Mouse (Mus musculus) kidney, embryonic 15.5 days (tissue): ENCODE data around the gene D330020A13Rik. TPM values are rescaled to one million over a fixed set of nuclear protein-coding genes. Genes with fewer than 3 reads are reported as not detected.

ENCODE experiments used
- ATAC-seq: fragments of 200-750 bp; cut with Nextera tagmentation; replicated peaks from 2 replicates; pipeline ENCODE4 v1.8.0; 2017; ENCODE audit warnings: moderate TSS enrichment; ENCODE audit not compliant: low FRiP score
- H3K27ac ChIP-seq: fragments of 300-500 bp; sonication (generic); 2 replicates; pipeline ENCODE4 v1.5.1; 2015; ENCODE audit warnings: mild to moderate bottlenecking, inconsistent platforms
- H3K27me3 ChIP-seq: fragments of 300-500 bp; sonication (generic); 2 replicates; pipeline ENCODE4 v1.6.1; 2015; ENCODE audit warnings: inconsistent platforms
- H3K36me3 ChIP-seq: fragments of 300-500 bp; sonication (generic); 2 replicates; pipeline ENCODE4 v1.6.1; 2015; ENCODE audit warnings: inconsistent platforms
- H3K4me1 ChIP-seq: fragments of 300-500 bp; sonication (generic); 2 replicates; pipeline ENCODE4 v1.6.1; 2015; ENCODE audit warnings: inconsistent platforms
- H3K4me2 ChIP-seq: fragments of 300-500 bp; sonication (generic); 2 replicates; pipeline ENCODE4 v1.6.1; 2015; ENCODE audit warnings: moderate library complexity, mild to moderate bottlenecking, inconsistent platforms
- H3K4me3 ChIP-seq: fragments of 300-500 bp; sonication (generic); replicated peaks from 2 replicates; pipeline ENCODE4 v1.5.1; 2015; ENCODE audit warnings: mild to moderate bottlenecking, inconsistent platforms
- H3K9ac ChIP-seq: fragments of 300-500 bp; sonication (generic); 2 replicates; pipeline ENCODE4 v1.6.1; 2015; ENCODE audit warnings: mild to moderate bottlenecking, inconsistent platforms
- H3K9me3 ChIP-seq: fragments of 300-500 bp; sonication (generic); replicated peaks from 2 replicates; pipeline ENCODE4 v1.6.1; 2016; ENCODE audit warnings: inconsistent platforms
- WGBS: fragments of 180-500 bp; shearing (Covaris S2); methylation state at CpG from one replicate; pipeline ENCODE4 v1.1.7; 2015; ENCODE audit warnings: mixed read lengths; 5-methylcytosine and 5-hydroxymethylcytosine counted together
- polyA plus RNA-seq: library from polyadenylated mRNA; unstranded; fragments of >200 nt; fragmentation: Nextera tagmentation; extraction: Ambion mirVana; gene quantifications from 2 replicates; pipeline ENCODE4 v1.2.1, GENCODE M21; 2015

Gene D330020A13Rik
- polyA plus RNA-seq, 1 experiment from 2014 or later = 0.52 TPM

DNA sequence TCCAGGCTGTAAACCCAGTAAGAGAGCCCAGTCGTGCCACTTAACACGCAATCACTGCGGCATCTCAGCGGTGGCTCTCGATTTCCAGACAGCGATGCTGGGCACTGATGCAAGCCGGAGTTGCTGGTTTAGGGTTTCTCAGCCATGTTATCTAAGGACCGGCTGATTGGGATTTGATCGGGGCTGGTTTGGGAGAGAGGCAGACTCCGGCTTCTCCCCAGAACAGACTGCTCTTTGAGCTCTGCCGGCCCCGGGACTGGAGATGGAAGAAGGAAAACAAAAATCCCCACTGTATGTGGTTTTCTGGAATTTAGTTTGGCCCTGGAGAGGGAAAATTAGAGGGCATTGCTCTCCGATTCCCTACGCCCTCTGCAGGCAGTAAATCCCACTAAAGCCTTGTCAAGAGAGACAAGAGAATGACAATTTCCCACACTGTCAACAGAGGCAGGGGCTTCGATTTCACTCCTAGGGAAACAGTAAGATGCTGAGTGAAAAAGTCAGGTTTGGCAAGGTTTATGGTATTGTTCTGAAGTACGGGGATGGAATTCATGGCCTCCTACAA lies 8.7 kb downstream of the D330020A13Rik start:
- no peaks in the 10 kb centered on the region for H3K9me3 ChIP-seq
- H3K36me3 ChIP-seq = no peaks in the 10 kb centered on the region
- peaks cover 12% of the 10 kb centered on the region for H3K4me1 ChIP-seq
- H3K27me3 ChIP-seq = peaks cover 8% of the 10 kb centered on the region; the same call in 1 of the 2 replicates
- H3K4me2 ChIP-seq = peak overlapping the region; percentile 61
- peak overlapping the region; percentile 26 for H3K4me3 ChIP-seq
- WGBS = 12% methylated on average over 16 of the region's 16 CpGs
- H3K27ac ChIP-seq = no peak overlapping the region
- H3K9ac ChIP-seq = 0 out of 2 replicates have a peak overlapping the region, but pooled peaks have one; percentile 4
- peak; percentile 46; the same call in 1 of the 2 replicates for ATAC-seq

DNA sequence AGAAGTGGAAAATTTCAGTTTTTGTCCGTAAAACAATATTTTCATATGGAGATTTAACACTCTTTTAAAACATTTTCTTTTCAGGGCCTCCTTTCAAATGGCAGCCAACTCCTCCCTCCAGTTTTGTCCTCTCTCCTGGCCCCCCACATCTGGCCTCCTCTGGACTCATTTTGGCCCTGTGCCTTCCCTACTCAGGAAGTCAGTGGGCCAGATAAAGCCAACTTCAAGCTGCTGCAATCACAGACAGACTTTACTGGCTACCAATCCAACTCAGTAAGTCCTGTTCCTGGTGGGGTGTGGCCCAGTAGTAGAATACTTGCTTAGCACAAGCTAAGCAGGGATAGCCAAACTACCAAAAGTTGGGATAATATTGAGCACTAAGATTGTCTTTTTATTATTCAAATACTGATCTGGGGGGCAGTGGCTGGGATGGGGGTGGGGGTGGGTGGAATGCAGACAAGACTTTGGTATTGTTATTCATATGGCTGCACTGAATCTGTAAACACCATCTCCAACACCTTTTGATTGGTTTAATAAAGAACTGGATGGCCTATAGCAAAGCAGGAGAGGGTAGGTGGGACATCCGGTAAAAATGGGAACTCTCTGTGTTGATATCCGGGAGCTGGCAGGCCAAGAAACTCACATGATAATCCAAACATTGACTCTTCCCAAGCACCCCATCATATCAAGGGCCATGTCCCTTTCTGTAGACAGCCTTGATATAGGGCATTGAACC lies 12.9 kb downstream of the D330020A13Rik start:
- no peak overlapping the region for H3K4me3 ChIP-seq
- H3K27me3 ChIP-seq = peaks cover 4% of the 10 kb centered on the region; the same call in 1 of the 2 replicates
- WGBS = 82% methylated on average over 3 of the region's 3 CpGs
- no peak overlapping the region for H3K27ac ChIP-seq
- no peak for ATAC-seq
- H3K36me3 ChIP-seq = no peaks in the 10 kb centered on the region
- no peaks in the 10 kb centered on the region for H3K9me3 ChIP-seq
- H3K4me1 ChIP-seq = peaks cover 12% of the 10 kb centered on the region
- no peak overlapping the region for H3K4me2 ChIP-seq
- no peak overlapping the region for H3K9ac ChIP-seq

DNA sequence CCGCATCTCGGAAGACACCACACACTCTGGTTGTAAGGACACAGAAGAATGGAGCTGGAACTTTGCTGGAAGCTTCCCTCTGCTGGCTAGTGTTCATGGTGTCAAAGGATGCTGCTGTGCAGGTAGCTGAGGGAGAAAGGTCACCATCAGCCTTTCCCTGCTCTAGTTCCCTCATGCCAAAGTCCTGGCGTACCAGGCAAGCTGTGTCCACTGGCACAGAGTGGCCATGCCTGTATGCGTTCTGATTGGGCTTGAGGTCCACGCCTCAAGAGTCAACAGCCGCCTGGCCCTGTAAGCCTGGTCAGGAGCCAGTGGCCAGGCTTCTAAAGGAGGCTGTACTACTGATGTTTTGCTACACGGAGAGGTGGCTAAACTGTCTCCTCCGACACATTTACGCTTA lies 15.2 kb downstream of the D330020A13Rik start:
- ATAC-seq = no peak
- Histone ChIP-seq H3K36me3 (no peaks in the 10 kb centered on the region), H3K27me3 (no peaks in the 10 kb centered on the region), H3K9ac (no peak overlapping the region), H3K4me3 (no peak overlapping the region), H3K4me1 (no peaks in the 10 kb centered on the region), H3K9me3 (no peaks in the 10 kb centered on the region), H3K27ac (no peak overlapping the region), H3K4me2 (no peak overlapping the region)
- 64% methylated on average over 9 of the region's 9 CpGs for whole genome bisulfite sequencing

- no peak overlapping the region for H3K4me2 ChIP-seq
- H3K4me3 ChIP-seq = no peak overlapping the region
- no peaks in the 10 kb centered on the region for H3K36me3 ChIP-seq
- H3K9ac ChIP-seq = no peak overlapping the region
- H3K9me3 ChIP-seq = no peaks in the 10 kb centered on the region
- H3K27me3 ChIP-seq = no peaks in the 10 kb centered on the region
- H3K27ac ChIP-seq = no peak overlapping the region
- ATAC-seq = no peak
- H3K4me1 ChIP-seq = no peaks in the 10 kb centered on the region
- WGBS = 47% methylated on average over 3 of the region's 3 CpGs
These were observed 15.6 kb downstream of the D330020A13Rik start for GRCm38 (mm10) chr6:120309787-120310186.

GRCm38 (mm10) chr6:120312443-120312842 lies 18.3 kb downstream of the D330020A13Rik start:
- ATAC-seq = no peak
- Histone ChIP-seq H3K36me3 (no peaks in the 10 kb centered on the region), H3K27me3 (no peaks in the 10 kb centered on the region), H3K9me3 (no peaks in the 10 kb centered on the region), H3K4me1 (no peaks in the 10 kb centered on the region), H3K27ac (no peak overlapping the region), H3K4me2 (no peak overlapping the region), H3K9ac (no peak overlapping the region), H3K4me3 (no peak overlapping the region)
- 59% methylated on average over 5 of the region's 5 CpGs for WGBS

DNA sequence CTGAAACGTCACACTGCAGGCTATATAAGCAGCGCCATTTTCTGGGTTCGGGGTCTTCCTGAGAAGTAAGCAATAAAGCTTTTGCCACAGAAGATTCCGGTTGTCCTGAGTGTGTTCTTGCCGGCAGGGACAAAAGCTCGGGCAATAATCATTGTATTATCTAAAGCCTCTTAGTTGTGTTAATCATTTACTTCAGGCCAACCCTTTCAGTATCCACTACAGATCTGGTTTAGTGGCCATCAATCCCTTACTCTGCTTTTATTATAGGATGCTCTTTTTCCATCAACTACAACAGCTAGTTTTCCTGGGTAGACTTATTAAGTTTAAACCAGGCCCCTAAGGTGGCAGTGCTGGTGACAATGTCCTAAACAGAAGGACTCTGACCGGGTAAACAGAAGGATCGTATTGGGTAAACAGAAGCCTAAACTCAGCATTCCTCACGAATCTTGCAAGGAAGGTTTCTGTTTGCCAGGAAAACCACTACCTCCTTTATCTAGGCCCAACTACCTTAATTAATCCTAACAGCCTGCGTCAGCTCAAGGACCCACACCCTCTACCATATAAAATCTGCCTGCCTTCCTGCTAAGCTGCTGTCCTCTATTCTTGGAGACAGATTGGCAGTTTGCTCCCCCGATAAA lies 24.3 kb downstream of the D330020A13Rik start:
- no peak overlapping the region for H3K27ac ChIP-seq
- no peaks in the 10 kb centered on the region for H3K4me1 ChIP-seq
- no peak overlapping the region for H3K4me2 ChIP-seq
- H3K27me3 ChIP-seq = no peaks in the 10 kb centered on the region
- no peak for ATAC-seq
- no peaks in the 10 kb centered on the region for H3K9me3 ChIP-seq
- peaks cover under 1% of the 10 kb centered on the region; the same call in 1 of the 2 replicates for H3K36me3 ChIP-seq
- no peak overlapping the region for H3K4me3 ChIP-seq
- 81% methylated on average over 11 of the region's 11 CpGs for WGBS
- no peak overlapping the region for H3K9ac ChIP-seq

DNA sequence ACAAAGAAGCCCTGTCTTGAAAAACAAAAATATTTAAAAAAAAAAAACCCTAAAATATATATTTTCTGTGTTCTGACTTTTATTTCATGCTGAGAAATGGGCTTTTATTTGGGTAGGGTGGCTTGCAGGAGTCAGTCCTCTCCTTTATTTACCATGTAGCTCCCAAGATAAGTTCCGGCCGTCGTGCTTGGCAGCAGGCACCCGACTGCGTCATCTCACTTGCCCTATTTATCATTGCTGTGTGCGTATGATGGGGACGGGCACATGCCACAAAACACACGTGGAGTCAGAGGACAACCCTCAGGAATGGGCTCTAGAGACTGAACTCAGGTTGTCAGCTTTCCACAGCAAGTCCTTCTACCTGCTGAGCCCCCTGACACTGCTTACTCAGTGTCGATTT lies 25.0 kb downstream of the D330020A13Rik start:
- no peak for ATAC-seq
- Histone ChIP-seq H3K27ac (no peak overlapping the region), H3K9ac (no peak overlapping the region), H3K27me3 (no peaks in the 10 kb centered on the region), H3K9me3 (no peaks in the 10 kb centered on the region), H3K4me1 (no peaks in the 10 kb centered on the region), H3K36me3 (peaks cover 7% of the 10 kb centered on the region; the same call in 1 of the 2 replicates), H3K4me3 (no peak overlapping the region), H3K4me2 (no peak overlapping the region)
- WGBS = 89% methylated on average over 9 of the region's 9 CpGs

DNA sequence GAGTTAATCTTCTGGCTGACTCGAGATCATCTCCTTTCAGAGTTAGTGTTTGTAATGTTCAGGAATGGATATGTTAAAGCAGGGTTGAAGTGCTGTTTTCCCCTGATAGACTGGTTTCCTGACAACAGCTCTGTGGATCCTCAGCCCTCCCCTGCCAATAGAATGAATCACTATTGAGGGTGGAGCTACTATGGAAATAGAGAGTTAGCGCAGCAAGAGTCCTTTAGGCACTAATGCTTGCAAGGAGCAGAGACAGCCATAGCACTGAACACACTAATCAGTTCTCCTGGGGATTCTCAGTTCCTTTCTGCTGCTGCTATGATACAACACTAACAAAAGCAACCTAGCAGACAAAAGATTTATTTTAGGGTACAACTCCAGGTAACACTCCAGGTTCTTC lies 26.2 kb downstream of the D330020A13Rik start:
- no peak for ATAC-seq
- Histone ChIP-seq H3K4me3 (no peak overlapping the region), H3K4me2 (no peak overlapping the region), H3K9me3 (no peaks in the 10 kb centered on the region), H3K4me1 (no peaks in the 10 kb centered on the region), H3K27ac (no peak overlapping the region), H3K36me3 (peaks cover 17% of the 10 kb centered on the region), H3K27me3 (no peaks in the 10 kb centered on the region), H3K9ac (no peak overlapping the region)
- WGBS = 83% methylated on average over 2 of the region's 2 CpGs

GRCm38 (mm10) chr6:120324295-120324927 lies 30.2 kb downstream of the D330020A13Rik start:
- 32% methylated on average over 6 of the region's 6 CpGs for WGBS
- H3K36me3 ChIP-seq = peaks cover 37% of the 10 kb centered on the region
- no peak overlapping the region for H3K4me3 ChIP-seq
- H3K4me2 ChIP-seq = no peak overlapping the region
- no peaks in the 10 kb centered on the region for H3K9me3 ChIP-seq
- no peaks in the 10 kb centered on the region for H3K4me1 ChIP-seq
- no peaks in the 10 kb centered on the region for H3K27me3 ChIP-seq
- ATAC-seq = no peak
- H3K9ac ChIP-seq = no peak overlapping the region
- H3K27ac ChIP-seq = no peak overlapping the region

DNA sequence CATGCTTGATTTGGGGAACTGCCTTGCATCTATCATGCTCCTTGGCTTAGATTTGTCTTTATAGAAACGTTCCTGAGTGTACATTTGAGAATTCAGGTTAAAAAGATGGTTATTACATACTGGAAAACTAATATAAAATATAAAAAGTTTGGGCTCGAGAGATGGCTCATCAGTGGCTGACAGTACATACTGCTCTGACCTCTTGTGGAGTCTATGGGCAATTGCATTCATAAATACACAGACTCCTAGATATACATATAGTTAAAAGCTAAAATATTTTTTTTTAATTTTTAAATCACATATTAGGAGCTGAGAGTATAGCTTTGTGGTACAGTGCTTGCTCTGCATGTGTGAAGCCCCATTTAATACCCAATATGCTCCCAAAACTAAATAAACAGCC lies 38.2 kb downstream of the D330020A13Rik start:
- H3K4me3 ChIP-seq = no peak overlapping the region
- H3K36me3 ChIP-seq = peaks cover 91% of the 10 kb centered on the region
- H3K27ac ChIP-seq = no peak overlapping the region
- H3K9me3 ChIP-seq = no peaks in the 10 kb centered on the region
- 80% methylated on average over 2 of the region's 2 CpGs for WGBS
- H3K4me2 ChIP-seq = no peak overlapping the region
- H3K27me3 ChIP-seq = no peaks in the 10 kb centered on the region
- no peaks in the 10 kb centered on the region for H3K4me1 ChIP-seq
- ATAC-seq = no peak
- H3K9ac ChIP-seq = no peak overlapping the region

DNA sequence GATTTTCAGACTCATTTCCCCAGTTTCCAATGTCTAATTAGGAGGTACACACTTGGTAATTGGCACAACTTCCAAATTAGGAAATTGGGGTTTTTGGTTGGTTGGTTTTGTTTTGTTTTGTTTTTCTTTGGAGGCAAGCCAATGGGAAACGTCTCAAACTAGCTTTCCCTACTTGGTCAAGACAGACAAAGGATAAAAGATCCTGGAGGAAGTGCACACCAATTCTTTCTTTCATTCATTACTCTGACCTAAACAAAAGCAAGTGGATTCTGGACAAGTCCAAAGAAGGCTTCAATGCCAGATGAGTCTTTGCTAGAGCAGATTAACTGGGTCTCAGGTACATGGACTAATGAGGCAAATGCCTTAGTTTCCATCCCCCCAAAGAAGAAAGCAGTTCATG lies 49.8 kb downstream of the D330020A13Rik start:
- Histone ChIP-seq H3K36me3 (peaks cover 93% of the 10 kb centered on the region), H3K4me1 (no peaks in the 10 kb centered on the region), H3K4me2 (no peak overlapping the region), H3K4me3 (no peak overlapping the region), H3K27me3 (no peaks in the 10 kb centered on the region), H3K9ac (no peak overlapping the region), H3K9me3 (no peaks in the 10 kb centered on the region), H3K27ac (no peak overlapping the region)
- ATAC-seq = no peak
- whole genome bisulfite sequencing = 48% methylated on average over 1 of the region's 1 CpGs
